Mouse (Mus musculus): ENCODE data around the gene Fgfr2.

The Fgfr2 gene

GRCm38 (mm10) chr7:132597251-132598041 lies 525.7 kb downstream of the Fgfr2 start:
- DNase-seq, result peak; percentile 36

- no peak for DNase-seq
Observed at GRCm38 (mm10) chr7:132596557-132597250, 526.4 kb downstream of the Fgfr2 start.

DNA sequence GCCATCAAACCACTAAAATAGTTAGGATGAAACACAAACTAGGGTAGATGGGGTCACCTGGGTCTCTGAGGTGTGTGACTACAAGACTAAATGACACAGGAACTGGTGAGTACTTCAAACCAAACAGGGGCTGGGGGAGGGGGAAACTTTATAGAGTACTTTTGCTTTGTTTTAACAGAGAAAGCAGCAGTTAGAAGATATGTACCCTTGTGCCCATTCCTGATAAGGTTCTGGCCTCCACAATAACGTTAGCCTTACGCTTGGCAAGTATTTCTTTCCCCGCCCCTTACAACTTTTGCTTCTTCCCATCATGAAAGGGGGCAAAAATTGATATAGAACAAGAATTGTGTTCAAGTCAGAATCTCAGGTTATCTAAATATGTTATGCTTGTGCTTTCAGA lies 527.4 kb downstream of the Fgfr2 start:
- DNase-seq, result no peak

DNA sequence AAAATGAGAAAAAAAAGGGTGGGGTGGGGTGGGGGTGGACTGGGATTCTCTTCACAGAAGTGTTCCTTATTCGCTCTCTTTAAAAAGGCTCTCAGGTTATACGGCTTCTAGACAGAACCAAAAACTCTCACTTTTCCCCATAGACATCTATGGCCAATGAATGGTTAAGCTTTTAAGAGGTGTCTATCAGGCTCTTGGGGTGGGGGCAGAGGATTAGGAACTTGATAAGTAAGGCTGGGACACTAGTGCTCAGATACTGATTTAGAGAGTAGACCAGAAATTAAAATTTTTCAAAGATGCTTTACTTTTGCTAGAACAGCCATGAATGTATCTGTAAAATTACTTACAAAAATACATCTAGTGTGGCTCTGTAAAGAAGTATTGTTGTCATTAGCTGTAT lies 528.8 kb downstream of the Fgfr2 start:
- no peak for DNase-seq

DNA sequence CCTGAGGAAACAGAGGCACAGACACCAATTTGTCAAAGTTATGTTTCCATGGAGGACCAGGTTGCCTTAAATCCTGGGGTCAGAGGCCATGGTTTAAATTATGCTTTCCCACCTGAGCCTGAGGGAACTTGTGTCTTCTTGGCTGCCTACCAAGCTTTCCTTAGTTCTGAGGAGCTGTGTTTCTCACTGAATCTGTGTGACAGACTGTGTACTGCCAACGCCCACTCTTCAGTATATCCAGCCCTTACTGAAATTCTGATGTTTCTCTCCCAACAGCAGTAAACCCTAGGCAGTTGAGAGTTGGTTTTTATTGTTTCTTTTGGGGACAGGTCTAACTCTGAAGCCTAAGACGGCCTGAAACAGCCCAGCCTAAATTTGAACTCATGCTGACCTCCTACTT lies 529.4 kb downstream of the Fgfr2 start:
- DNase-seq, result no peak

DNA sequence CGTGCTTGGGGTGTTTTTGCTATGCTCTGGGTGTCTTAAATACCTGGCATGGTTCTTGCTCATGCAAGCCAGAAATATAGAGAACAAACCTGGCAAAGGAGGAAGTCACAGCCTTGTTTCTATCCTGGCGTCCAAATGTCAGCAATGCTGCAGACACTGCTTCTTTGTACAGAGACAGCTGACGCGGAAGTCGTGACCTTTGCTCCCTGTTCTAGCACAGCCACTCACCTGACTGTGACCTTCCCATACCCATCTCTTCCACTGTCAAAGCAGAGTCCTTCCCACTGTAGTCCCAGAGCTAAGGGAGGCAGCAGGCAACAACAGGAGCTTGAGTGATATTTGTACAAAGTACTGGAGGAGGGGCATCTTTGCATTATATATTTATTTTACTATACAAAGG lies 533.5 kb downstream of the Fgfr2 start:
- no peak for DNase-seq

- no peak for DNase-seq
Observed at GRCm38 (mm10) chr7:132587167-132587566, 536.0 kb downstream of the Fgfr2 start.

DNA sequence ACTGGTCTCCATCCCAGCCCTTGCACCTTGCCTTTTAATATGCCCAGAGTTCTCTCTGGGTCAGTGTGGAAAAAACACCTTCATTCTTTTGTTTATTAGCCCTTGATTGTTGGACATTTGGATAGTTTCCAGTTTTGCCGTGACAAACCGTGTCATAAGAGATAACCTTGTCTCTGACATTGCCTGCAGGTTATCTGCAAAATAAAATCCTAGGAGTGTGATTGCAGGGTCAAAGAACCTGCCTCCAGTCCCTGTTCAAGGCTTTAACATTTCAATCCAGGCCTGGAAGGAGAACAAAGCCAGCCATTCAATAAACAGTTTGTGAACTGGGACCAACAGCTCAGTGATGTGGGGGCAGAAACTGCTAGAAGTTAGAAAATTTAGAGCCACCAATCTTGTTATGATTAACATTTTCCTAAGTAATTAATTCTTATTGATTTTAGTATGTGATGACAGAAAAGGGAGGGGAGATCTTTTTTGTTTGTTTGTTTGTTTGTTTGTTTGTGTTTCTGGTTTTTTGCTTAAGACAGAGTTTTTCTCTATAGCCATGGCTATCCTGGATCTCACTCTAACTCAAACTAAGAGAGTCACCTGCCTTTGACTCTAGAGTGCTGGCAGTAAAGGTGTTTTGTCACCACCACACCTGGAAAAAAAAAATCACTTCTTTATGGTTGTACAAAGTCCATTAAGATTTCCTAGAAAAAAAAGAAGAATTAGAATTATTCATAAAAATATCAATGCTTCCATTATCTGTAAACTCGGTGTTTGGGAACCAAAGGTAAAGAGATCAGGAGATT lies 537.3 kb downstream of the Fgfr2 start:
- DNase-seq, result no peak

DNA sequence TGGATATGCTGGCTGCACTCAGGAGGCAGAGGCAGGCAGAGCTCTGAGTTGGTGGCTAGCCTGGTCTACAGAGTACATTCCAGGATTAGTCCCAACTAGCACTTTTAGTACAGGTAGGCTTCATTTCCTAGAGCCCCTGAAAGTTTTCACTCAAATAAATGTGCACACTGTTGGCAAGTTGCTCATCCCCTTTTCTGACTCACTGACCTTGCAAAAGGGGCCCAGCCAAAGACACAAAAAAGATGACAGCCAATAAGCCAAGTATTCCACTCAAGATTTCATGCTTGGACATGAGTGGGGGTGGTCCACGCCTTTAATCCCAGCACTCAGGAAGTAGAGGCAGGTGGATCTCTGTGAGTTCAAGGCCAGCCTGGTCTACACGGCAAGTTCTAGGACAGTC lies 541.7 kb downstream of the Fgfr2 start:
- DNase-seq, result no peak

GRCm38 (mm10) chr7:132580511-132580910 lies 542.6 kb downstream of the Fgfr2 start:
- DNase-seq, result no peak

DNA sequence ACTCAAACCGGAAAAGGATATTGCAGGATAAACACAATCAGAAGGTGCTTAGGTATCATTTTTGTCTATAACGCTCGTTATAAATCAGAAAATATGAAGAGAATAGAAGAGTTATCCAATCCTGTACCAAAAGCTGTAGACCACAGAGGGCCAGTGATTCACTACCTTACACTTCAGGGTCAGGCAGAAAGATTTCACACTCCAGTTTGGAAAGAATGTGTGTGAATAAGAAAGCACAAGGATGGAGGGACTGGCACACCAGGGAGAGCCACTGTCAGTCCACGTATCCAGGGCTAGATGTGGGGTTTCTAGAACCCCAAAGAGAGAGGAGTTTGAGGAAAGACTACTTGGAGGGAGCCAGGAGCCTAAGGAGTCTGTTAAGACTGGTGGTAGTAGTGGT lies 546.3 kb downstream of the Fgfr2 start:
- no peak for DNase-seq

GRCm38 (mm10) chr7:132576116-132576650 lies 547.0 kb downstream of the Fgfr2 start, which contains the start of gene Oat:
Oat (minus strand) TSS chr7:132576398.
- DNase-seq, result peak; percentile 96

- DNase-seq, result peak; percentile 90
Observed at GRCm38 (mm10) chr7:132575623-132576022, 547.5 kb downstream of the Fgfr2 start.

DNA sequence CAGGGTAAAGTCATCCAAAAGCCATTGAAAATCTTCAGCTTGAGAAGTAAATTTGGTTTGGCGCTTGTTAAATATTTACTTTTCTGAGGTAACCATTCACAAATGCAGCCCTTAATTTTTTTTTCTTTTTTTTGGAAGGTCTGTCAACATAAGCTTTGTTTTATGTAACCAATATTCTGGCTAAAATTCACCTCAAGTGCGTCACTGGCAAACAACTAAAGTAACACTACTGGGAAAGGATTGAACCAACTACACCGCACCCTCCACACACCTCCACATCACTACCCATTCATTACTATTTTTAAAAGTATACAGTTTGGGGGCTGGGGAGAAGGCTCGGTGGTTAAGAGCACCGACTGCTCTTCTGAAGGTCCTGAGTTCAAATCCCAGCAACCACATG lies 548.5 kb downstream of the Fgfr2 start:
- no peak for DNase-seq

- DNase-seq, result no peak
Observed at GRCm38 (mm10) chr7:132573205-132573604, 549.9 kb downstream of the Fgfr2 start.

DNA sequence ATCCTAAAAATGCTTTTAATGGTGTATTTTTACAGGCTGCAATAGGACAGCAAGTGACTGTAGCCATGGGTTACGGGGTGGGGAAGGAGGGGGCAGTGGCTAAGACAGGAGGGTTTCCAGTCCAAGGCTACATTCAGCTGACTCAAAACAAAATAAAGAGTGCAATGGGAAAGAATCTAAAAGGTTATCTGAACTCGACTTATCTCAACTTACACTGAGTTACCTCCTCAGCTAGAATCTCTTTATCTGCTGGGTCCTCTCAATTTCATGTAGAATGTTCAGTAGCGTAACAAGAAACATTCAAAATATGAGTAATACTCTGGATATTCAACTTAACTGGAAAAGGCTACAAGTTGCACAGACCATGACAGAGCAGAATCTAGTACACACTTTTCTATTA lies 550.4 kb downstream of the Fgfr2 start:
- DNase-seq, result no peak

GRCm38 (mm10) chr7:132571481-132571880 lies 551.7 kb downstream of the Fgfr2 start:
- DNase-seq, result peak; percentile 22

DNA sequence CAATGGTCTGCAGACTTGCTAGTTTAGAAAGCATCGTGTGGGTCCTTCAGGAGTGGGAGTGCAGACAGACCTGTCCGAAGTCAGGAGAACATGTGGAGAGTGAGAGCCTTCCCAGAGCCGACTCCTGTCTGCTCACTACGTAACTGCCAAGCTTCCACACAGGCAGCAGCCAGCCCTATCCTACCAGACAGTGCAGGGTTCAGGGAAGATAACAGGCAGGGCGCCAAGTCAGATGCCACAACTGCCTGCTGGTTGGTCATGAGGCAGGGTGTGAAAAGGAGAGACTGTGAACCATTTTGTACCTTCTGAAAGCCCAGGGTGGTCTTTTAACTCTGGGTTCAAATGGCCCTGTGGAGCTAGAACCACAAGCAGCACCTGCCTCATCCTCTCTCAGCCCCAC lies 553.1 kb downstream of the Fgfr2 start:
- DNase-seq, result peak; percentile 69

DNA sequence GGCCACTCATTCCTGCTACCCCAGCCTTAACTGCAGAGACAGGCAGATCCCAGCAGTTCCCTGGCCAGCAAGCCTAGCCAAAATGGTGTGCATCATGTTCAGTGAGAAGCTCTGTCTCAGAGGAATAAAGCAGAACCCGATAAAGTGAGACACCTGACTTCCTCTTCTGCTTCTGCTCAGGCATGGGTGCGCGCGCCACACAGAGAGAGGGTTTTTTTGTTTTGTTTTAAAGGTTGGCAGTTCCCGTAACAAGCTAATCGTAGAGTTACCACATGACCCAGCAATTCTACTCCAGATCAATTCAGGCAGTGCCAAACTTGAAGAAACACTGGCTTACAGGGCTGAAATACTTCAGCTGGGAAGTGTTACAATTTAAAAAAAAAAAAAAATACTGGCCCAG lies 554.3 kb downstream of the Fgfr2 start:
- no peak for DNase-seq

- DNase-seq, result peak; percentile 56
Observed at GRCm38 (mm10) chr7:132565831-132566230, 557.3 kb downstream of the Fgfr2 start.

GRCm38 (mm10) chr7:132559138-132559766 lies 563.9 kb downstream of the Fgfr2 start:
- DNase-seq, result no peak

- no peak for DNase-seq
Observed at GRCm38 (mm10) chr7:132558141-132558736, 564.9 kb downstream of the Fgfr2 start.
